Mouse (Mus musculus) CH12.LX (cell line): ENCODE measurements around the gene Grifin.

Experiments
- EP300 ChIP-seq: IDR thresholded peaks from 2 replicates; pipeline ENCODE4 v1.6.1; 2011; ENCODE audit warnings: low read length, improper control_type of control experiment
- KAT2A ChIP-seq: IDR thresholded peaks from 2 replicates; pipeline ENCODE4 v1.6.1; 2012; ENCODE audit warnings: low read length, improper control_type of control experiment, inconsistent platforms; ENCODE audit not compliant: insufficient replicate concordance

- TF ChIP-seq EP300 (no peak), KAT2A (no peak)
These were observed 43.7 kb downstream of the Grifin start for GRCm38 (mm10) chr5:140521196-140521595.
